Mouse (Mus musculus) thymus, adult 2 months (tissue): ENCODE results near the gene Cnfn.

Experiments
- CTCF ChIP-seq: fragments of 200-500 bp; IDR thresholded peaks from 2 replicates; pipeline ENCODE4 v1.5.1; 2012; ENCODE audit warnings: mild to moderate bottlenecking, control low read depth, low read length, moderate library complexity, borderline replicate concordance; ENCODE audit not compliant: control insufficient read depth, poor library complexity, insufficient read depth; ENCODE audit errors: extremely low read depth
- POLR2A ChIP-seq: fragments of 200-500 bp; IDR thresholded peaks from 2 replicates; pipeline ENCODE4 v1.6.1; 2012; ENCODE audit warnings: mild to moderate bottlenecking, low read length, control low read depth, moderate library complexity; ENCODE audit not compliant: control insufficient read depth, poor library complexity, insufficient read depth; ENCODE audit errors: extremely low read depth

DNA sequence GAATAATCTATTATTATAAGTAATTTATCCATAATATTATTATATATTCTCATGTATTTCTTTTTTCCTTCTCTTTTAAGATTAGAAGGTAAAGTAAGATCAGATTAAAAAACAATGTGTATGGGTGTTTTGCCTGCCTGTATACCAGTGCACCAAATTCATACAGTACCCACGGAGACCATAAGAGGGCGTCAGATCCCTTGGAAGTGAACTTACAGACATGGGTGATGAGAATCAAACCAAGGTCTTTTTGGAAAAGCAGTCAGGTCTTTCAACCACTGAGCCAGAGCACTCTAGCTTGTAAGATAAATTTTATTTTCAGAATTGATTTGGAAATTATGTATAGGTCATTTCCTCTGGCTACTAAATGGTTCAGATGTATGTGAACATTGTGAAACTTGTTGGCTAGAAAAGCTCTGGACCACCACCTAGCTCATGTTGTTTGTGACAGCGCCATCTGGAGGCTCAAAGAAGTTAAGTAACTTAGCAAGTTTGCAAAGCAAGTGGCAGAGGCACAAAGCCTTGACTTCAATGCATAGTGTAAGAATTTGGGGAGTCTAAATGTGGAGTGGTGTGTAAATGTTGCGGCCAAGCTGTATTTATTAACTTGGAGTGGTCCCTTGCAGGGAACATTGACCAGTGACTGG is 39.7 kb upstream of the Cnfn start:
- TF ChIP-seq POLR2A (no peak), CTCF (no peak)
